Mouse (Mus musculus): ENCODE results near the gene Baiap2. TPM values are rescaled to one million over a fixed set of nuclear protein-coding genes. Genes with fewer than 3 reads are reported as not detected.
A peak's percentile ranks its signal among the peaks of the same experiment; 100 is the strongest.

The Baiap2 gene
- polyA plus RNA-seq, 1 experiment from 2014 or later: 4.2 TPM

GRCm38 (mm10) chr11:119902891-119903290 lies 39.7 kb upstream of the Baiap2 start:
- 0 out of 2 replicates have a peak, but pooled peaks cover 2% of the 10 kb centered on the region for H3K27me3 ChIP-seq (replicated peaks; ENCODE audit: control insufficient read depth, insufficient read depth, low read length)
- TF ChIP-seq CTCF (IDR thresholded peaks at IDR 0.05; ENCODE audit: low read depth): no peak
- no peak overlapping the region for H3K4me2 ChIP-seq (replicated peaks; ENCODE audit: low read depth)
- peaks cover 17% of the 10 kb centered on the region for H3K36me3 ChIP-seq (ENCODE audit: control insufficient read depth, insufficient read depth)
- no peak overlapping the region for H3K4me3 ChIP-seq (ENCODE audit: low read depth, low read length)
- ATAC-seq: no peak
- no peaks in the 10 kb centered on the region for H3K4me1 ChIP-seq (replicated peaks; ENCODE audit: control insufficient read depth, insufficient read depth, low read length)
- WGBS: 75% methylated on average over 4 of the region's 4 CpGs
- no peak overlapping the region for H3K27ac ChIP-seq (ENCODE audit: low read depth, low read length)
- no peaks in the 10 kb centered on the region for H3K9me3 ChIP-seq (ENCODE audit: control insufficient read depth)
- no peak overlapping the region for H3K9ac ChIP-seq (ENCODE audit: low read depth, low read length)

- ATAC-seq: peak; percentile 34; the same call in 1 of the 2 replicates
- Histone ChIP-seq H3K4me3 (ENCODE audit: low read depth, low read length) (no peak overlapping the region), H3K9me3 (ENCODE audit: control insufficient read depth) (no peaks in the 10 kb centered on the region), H3K9ac (ENCODE audit: low read depth, low read length) (no peak overlapping the region), H3K4me2 (replicated peaks; ENCODE audit: low read depth) (no peak overlapping the region), H3K36me3 (ENCODE audit: control insufficient read depth, insufficient read depth) (no peaks in the 10 kb centered on the region), H3K27me3 (replicated peaks; ENCODE audit: control insufficient read depth, insufficient read depth, low read length) (0 out of 2 replicates have a peak, but pooled peaks cover 2% of the 10 kb centered on the region), H3K4me1 (replicated peaks; ENCODE audit: control insufficient read depth, insufficient read depth, low read length) (no peaks in the 10 kb centered on the region), H3K27ac (ENCODE audit: low read depth, low read length) (no peak overlapping the region)
- TF ChIP-seq CTCF (IDR thresholded peaks at IDR 0.05; ENCODE audit: low read depth): peak; percentile 98
- 28% methylated on average over 5 of the region's 5 CpGs for WGBS
Measured at GRCm38 (mm10) chr11:119904621-119905286, 37.8 kb upstream of the Baiap2 start.

DNA sequence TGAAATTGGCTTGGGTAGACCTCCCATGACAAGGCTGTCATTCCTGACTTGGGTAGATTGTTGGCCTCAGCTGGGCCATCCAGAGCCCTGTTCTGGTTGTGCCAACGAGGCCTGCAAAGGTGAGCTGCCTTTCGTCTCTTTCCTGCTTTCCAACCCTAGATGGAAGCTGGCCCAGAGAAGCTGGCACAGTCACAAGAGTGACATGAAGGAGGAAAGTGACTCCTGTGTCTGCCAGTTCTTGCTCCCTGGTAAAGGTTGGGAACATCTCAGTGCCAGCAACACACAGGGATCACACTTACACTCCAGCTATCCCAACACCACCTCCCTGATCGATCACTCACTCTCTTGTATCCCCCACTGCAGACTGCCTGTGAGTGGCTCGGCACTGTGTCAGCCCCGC lies 36.8 kb upstream of the Baiap2 start:
- Histone ChIP-seq H3K9ac (ENCODE audit: low read depth, low read length) (no peak overlapping the region), H3K4me2 (replicated peaks; ENCODE audit: low read depth) (no peak overlapping the region), H3K36me3 (ENCODE audit: control insufficient read depth, insufficient read depth) (no peaks in the 10 kb centered on the region), H3K4me3 (ENCODE audit: low read depth, low read length) (no peak overlapping the region), H3K4me1 (replicated peaks; ENCODE audit: control insufficient read depth, insufficient read depth, low read length) (no peaks in the 10 kb centered on the region), H3K9me3 (ENCODE audit: control insufficient read depth) (no peaks in the 10 kb centered on the region), H3K27me3 (replicated peaks; ENCODE audit: control insufficient read depth, insufficient read depth, low read length) (0 out of 2 replicates have a peak, but pooled peaks cover 2% of the 10 kb centered on the region), H3K27ac (ENCODE audit: low read depth, low read length) (no peak overlapping the region)
- no peak for ATAC-seq
- WGBS: 83% methylated on average over 5 of the region's 5 CpGs
- no peak for TF ChIP-seq CTCF (IDR thresholded peaks at IDR 0.05; ENCODE audit: low read depth)

GRCm38 (mm10) chr11:119907006-119907650 lies 35.4 kb upstream of the Baiap2 start:
- H3K9ac ChIP-seq (ENCODE audit: low read depth, low read length): no peak overlapping the region
- ATAC-seq: no peak
- no peak overlapping the region for H3K4me3 ChIP-seq (ENCODE audit: low read depth, low read length)
- H3K36me3 ChIP-seq (ENCODE audit: control insufficient read depth, insufficient read depth): no peaks in the 10 kb centered on the region
- no peaks in the 10 kb centered on the region for H3K4me1 ChIP-seq (replicated peaks; ENCODE audit: control insufficient read depth, insufficient read depth, low read length)
- H3K4me2 ChIP-seq (replicated peaks; ENCODE audit: low read depth): no peak overlapping the region
- no peak for TF ChIP-seq CTCF (IDR thresholded peaks at IDR 0.05; ENCODE audit: low read depth)
- H3K9me3 ChIP-seq (ENCODE audit: control insufficient read depth): no peaks in the 10 kb centered on the region
- H3K27me3 ChIP-seq (replicated peaks; ENCODE audit: control insufficient read depth, insufficient read depth, low read length): 0 out of 2 replicates have a peak, but pooled peaks cover 2% of the 10 kb centered on the region
- WGBS: 54% methylated on average over 7 of the region's 7 CpGs
- no peak overlapping the region for H3K27ac ChIP-seq (ENCODE audit: low read depth, low read length)

DNA sequence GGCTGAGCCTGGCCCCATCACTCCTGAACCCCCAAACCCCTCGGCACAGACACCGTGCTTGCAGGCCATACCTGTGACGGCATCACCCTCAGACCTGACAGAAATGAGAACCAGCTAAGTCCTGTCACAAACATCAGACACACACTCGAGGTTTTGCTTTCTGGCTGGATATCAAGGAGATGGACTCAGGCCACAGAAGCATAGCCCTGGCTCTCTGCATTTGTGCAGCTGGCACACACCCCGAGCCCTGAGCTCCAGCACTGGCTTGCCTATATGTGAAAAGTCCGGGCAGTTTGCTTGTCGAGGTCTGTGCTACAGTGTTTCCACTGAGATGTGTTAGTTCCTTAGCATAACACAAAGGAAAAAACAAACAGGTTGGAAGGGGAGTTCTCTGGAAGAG lies 34.9 kb upstream of the Baiap2 start:
- no peak overlapping the region for H3K4me2 ChIP-seq (replicated peaks; ENCODE audit: low read depth)
- 54% methylated on average over 7 of the region's 7 CpGs for WGBS
- no peak overlapping the region for H3K27ac ChIP-seq (ENCODE audit: low read depth, low read length)
- no peaks in the 10 kb centered on the region for H3K36me3 ChIP-seq (ENCODE audit: control insufficient read depth, insufficient read depth)
- ATAC-seq: no peak
- H3K27me3 ChIP-seq (replicated peaks; ENCODE audit: control insufficient read depth, insufficient read depth, low read length): 0 out of 2 replicates have a peak, but pooled peaks cover 2% of the 10 kb centered on the region
- H3K9me3 ChIP-seq (ENCODE audit: control insufficient read depth): no peaks in the 10 kb centered on the region
- no peak overlapping the region for H3K4me3 ChIP-seq (ENCODE audit: low read depth, low read length)
- no peaks in the 10 kb centered on the region for H3K4me1 ChIP-seq (replicated peaks; ENCODE audit: control insufficient read depth, insufficient read depth, low read length)
- no peak overlapping the region for H3K9ac ChIP-seq (ENCODE audit: low read depth, low read length)
- no peak for TF ChIP-seq CTCF (IDR thresholded peaks at IDR 0.05; ENCODE audit: low read depth)

DNA sequence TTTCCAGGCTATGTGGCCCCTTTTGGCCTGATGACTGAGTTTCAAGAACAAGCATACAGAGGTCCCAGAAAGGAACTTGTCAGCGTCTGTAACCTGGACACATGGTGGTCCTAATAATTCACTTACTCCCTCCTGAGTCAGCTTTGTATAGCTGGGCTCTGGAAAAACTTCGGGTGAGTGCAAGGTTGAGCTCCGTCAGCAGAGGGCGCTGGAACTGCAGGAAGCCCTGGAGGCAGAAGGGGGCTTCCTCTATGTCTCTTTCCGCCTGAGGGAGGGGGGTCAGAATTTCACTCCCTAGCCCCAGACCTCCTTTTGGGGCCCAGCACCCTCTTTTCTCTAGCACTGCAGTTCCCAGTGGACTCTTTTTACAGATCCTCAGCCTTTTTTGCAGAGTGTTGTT lies 33.1 kb upstream of the Baiap2 start:
- Histone ChIP-seq H3K9ac (ENCODE audit: low read depth, low read length) (no peak overlapping the region), H3K4me2 (replicated peaks; ENCODE audit: low read depth) (0 out of 2 replicates have a peak overlapping the region, but pooled peaks have one; percentile 10)
- WGBS: 3% methylated on average over 5 of the region's 5 CpGs

More for the DNA sequence above, 33.1 kb upstream of the Baiap2 start:
- H3K27ac ChIP-seq (ENCODE audit: low read depth, low read length): no peak overlapping the region
- H3K9me3 ChIP-seq (ENCODE audit: control insufficient read depth): no peaks in the 10 kb centered on the region
- H3K4me3 ChIP-seq (ENCODE audit: low read depth, low read length): no peak overlapping the region
- H3K36me3 ChIP-seq (ENCODE audit: control insufficient read depth, insufficient read depth): no peaks in the 10 kb centered on the region
- H3K4me1 ChIP-seq (replicated peaks; ENCODE audit: control insufficient read depth, insufficient read depth, low read length): no peaks in the 10 kb centered on the region
- no peak for ATAC-seq
- H3K27me3 ChIP-seq (replicated peaks; ENCODE audit: control insufficient read depth, insufficient read depth, low read length): 0 out of 2 replicates have a peak, but pooled peaks cover 2% of the 10 kb centered on the region
- TF ChIP-seq CTCF (IDR thresholded peaks at IDR 0.05; ENCODE audit: low read depth): peak; percentile 94
